Mouse (Mus musculus) gonadal fat pad, adult 2 months (tissue): ENCODE results near the gene Vmn1r51. TPM values are rescaled to one million over a fixed set of nuclear protein-coding genes. Genes with fewer than 3 reads are reported as not detected.
"Not testable (repeated sequence)": the region's sequence is repeated elsewhere in the genome, so short reads cannot be mapped to it uniquely, and the experiment has no call there.

Experiments
- DNase-seq: peaks from one replicate; pipeline ENCODE4 v3.0.0-alpha.2; 2012; ENCODE audit warnings: low read depth
- polyA plus RNA-seq: library from polyadenylated mRNA; depleted of rRNA; stranded (reverse); fragments of >200 nt; gene quantifications from 2 replicates; pipeline ENCODE4 v1.2.3, GENCODE M21; 2012; rRNA removed

The Vmn1r51 gene
- not detected in 2 replicates for polyA plus RNA-seq

GRCm38 (mm10) chr6:90122296-90122695, at the start of gene Vmn1r51:
TSS of gene Vmn1r51 (plus strand) at chr6:90122596.
- DNase-seq: not testable (repeated sequence)

GRCm38 (mm10) chr6:90078406-90078805, 44.0 kb upstream of the Vmn1r51 start, which contains the start of gene Vmn1r49:
TSS of gene Vmn1r49 (minus strand) at chr6:90078506.
- DNase-seq: no peak

- DNase-seq: no peak
Observed at GRCm38 (mm10) chr6:90100566-90100965, 21.8 kb upstream of the Vmn1r51 start.

- no peak for DNase-seq
Observed at GRCm38 (mm10) chr6:90101130-90101529, 21.3 kb upstream of the Vmn1r51 start, which contains the start of gene Vmn1r50. TSS of gene Vmn1r50 (plus strand) at chr6:90101430.

- DNase-seq: no peak
Observed at GRCm38 (mm10) chr6:90160139-90160538, 37.7 kb downstream of the Vmn1r51 start.

GRCm38 (mm10) chr6:90174508-90174907, 52.1 kb downstream of the Vmn1r51 start, which contains the start of gene Vmn1r52:
TSS of gene Vmn1r52 (plus strand) at chr6:90174808.
- no peak for DNase-seq

Other genes with a start within 250 kb of the Vmn1r51 start
- 0.05 TPM in 1 of 2 replicates, not detected in the other for gene Vmn1r42, start 246.2 kb upstream of the Vmn1r51 start, polyA plus RNA-seq
- 0.08 and 0.14 TPM in 2 replicates for gene Vmn1r43, start 246.2 kb upstream of the Vmn1r51 start, polyA plus RNA-seq
- not detected in 2 replicates for gene Vmn1r44, start 238.9 kb upstream of the Vmn1r51 start, polyA plus RNA-seq
- gene Vmn1r45, start 182.0 kb upstream of the Vmn1r51 start, polyA plus RNA-seq: not detected in 2 replicates
- gene Vmn1r46, start 153.3 kb upstream of the Vmn1r51 start, polyA plus RNA-seq: not detected in 2 replicates
- not detected in 2 replicates for gene Vmn1r47, start 106.4 kb upstream of the Vmn1r51 start, polyA plus RNA-seq
- gene Vmn1r48, start 85.8 kb upstream of the Vmn1r51 start, polyA plus RNA-seq: not detected in 2 replicates
- not detected in 2 replicates for gene Vmn1r49, start 44.1 kb upstream of the Vmn1r51 start, polyA plus RNA-seq
- gene Vmn1r50, start 21.2 kb upstream of the Vmn1r51 start, polyA plus RNA-seq: not detected in 2 replicates
- not detected in 2 replicates for gene Vmn1r52, start 52.2 kb downstream of the Vmn1r51 start, polyA plus RNA-seq
- not detected in 2 replicates for gene V1ra8, start 80.2 kb downstream of the Vmn1r51 start, polyA plus RNA-seq
- gene Vmn1r53, start 101.8 kb downstream of the Vmn1r51 start, polyA plus RNA-seq: 0.14 TPM in 1 of 2 replicates, not detected in the other
- gene Vmn1r54, start 123.7 kb downstream of the Vmn1r51 start, polyA plus RNA-seq: not detected in 2 replicates
- gene BC048671, start 178.6 kb downstream of the Vmn1r51 start, polyA plus RNA-seq: 0.92 and 1.3 TPM in 2 replicates
- gene Chst13, start 202.6 kb downstream of the Vmn1r51 start, polyA plus RNA-seq: 0.37 and 0.69 TPM in 2 replicates
- gene Uroc1, start 210.7 kb downstream of the Vmn1r51 start, polyA plus RNA-seq: 0.41 and 0.88 TPM in 2 replicates
- 15.2 and 19.9 TPM in 2 replicates for gene Zxdc, start 246.9 kb downstream of the Vmn1r51 start, polyA plus RNA-seq